Mouse (Mus musculus): Measurements from ENCODE around the gene Ado.
A peak's percentile ranks its signal among the peaks of the same experiment; 100 is the strongest.

The Ado gene

GRCm38 (mm10) chr10:67548877-67549731, at the start of gene Ado:
Ado (minus strand) TSS chr10:67548955.
- peak; percentile 88 for DNase-seq (ENCODE audit: low read depth, low spot score)

DNA sequence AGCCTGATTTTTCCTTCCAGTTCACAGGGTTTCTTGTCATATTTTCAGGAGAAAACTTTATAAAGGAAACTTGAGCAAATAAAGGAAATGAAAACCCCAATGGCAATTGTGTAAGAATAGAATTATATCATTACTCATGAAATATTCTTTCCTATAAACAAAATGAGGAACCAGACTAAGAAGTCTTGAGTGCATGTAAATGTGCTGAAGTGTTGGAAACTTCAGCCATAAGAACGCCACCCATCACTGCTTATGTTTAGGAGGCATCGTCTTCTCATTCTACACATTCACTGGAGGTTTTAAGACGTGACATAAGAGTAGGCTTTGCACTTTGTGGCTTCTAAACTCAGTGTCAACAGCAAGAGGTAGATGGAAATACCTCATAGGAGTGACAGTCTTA, 46.5 kb upstream of the Ado start:
- no peak for DNase-seq (ENCODE audit: low read depth, low spot score)

DNA sequence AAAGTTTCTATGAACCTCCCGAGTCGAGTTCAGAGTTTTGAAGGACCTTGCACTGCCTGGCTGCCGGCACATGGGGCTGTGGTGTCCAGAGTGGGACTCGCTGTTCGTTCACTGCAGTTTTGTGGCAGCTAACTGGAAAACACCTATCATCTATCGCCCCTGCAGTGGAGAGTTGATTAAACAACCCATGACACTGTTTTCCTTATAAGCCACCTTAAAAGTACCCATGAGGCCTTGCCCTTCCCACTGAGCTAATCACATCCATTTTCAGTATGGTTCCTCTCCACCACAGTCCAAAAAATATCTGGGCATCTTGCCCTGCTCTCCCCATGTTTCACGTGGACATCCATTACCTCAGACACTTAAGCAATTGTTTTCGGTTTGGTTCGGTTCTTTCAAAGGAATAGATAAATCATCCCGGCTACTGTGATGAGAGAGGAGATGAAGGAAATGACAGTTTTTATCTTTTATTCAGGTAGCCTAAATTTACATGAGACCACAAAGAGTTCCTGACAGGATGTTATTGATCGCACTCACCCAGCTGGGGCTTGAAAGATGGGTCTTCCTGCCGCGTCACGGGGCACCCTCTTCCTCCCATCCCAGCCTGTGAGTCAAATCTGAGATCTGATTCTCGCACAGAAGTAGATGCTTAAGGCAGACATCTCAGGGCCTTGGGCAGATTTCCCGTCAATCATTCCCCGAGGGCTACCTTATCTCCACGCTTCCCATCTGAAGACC, 37.3 kb upstream of the Ado start:
- DNase-seq (ENCODE audit: low read depth, low spot score), result peak; percentile 90

DNA sequence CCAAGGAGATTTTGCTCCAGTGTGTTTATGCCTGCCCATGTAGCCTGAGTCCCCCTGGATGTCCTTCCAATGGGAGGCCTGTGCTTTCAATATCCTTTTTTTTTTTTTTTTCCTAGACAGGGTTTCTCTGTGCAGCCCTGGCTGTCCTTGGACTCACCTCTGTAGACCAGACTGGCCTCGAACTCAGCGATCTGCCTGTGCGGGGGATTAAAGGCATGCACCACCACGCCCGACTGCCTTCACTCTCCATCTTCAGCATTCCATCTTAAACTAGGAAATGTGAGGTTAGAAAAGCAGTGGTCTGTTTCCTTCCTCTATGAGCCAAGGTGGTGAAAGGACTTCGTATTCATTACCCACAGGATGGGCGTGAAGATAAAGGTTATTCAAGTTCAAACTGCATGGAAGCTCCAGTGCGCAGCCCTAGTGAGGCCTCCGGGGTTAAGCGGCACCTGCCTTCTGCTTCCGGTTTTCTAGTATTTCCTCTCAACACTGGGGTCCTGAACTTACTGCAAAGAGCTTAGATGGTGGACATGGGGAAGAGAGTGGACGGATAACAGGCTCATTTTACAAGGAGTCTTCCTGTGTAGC, 33.0 kb upstream of the Ado start:
- DNase-seq (ENCODE audit: low read depth, low spot score), result peak; percentile 65

GRCm38 (mm10) chr10:67579830-67580229, 31.1 kb upstream of the Ado start:
- no peak for DNase-seq (ENCODE audit: low read depth, low spot score)

- no peak for DNase-seq (ENCODE audit: low read depth, low spot score)
These were observed 24.6 kb upstream of the Ado start for GRCm38 (mm10) chr10:67573310-67573709.

DNA sequence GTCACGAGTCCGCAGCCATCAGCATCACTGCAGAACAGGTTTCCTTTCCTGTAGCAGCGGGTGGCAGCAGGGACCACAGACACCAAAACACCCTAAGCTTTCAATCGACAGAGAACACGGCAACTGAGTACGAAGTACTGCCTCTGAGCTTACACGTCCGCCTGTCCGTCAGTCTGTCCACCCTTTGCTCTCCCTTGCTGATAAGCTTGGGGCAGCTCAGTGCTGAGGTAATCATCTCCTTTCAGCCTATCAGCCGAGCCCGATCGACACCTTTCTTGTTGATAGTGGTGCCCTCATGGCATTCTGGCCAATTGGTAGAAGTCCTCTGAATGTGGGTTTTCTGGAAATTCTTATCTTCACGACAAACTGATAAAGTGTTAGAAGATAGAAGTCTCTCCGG, 22.7 kb upstream of the Ado start:
- peak; percentile 28 for DNase-seq (ENCODE audit: low read depth, low spot score)

GRCm38 (mm10) chr10:67569539-67569938, 20.8 kb upstream of the Ado start:
- DNase-seq (ENCODE audit: low read depth, low spot score), result no peak

GRCm38 (mm10) chr10:67566104-67566503, 17.3 kb upstream of the Ado start:
- DNase-seq (ENCODE audit: low read depth, low spot score), result peak; percentile 44

GRCm38 (mm10) chr10:67564509-67564908, 15.8 kb upstream of the Ado start:
- no peak for DNase-seq (ENCODE audit: low read depth, low spot score)

- no peak for DNase-seq (ENCODE audit: low read depth, low spot score)
These were observed 12.4 kb upstream of the Ado start for GRCm38 (mm10) chr10:67561185-67561584.

- no peak for DNase-seq (ENCODE audit: low read depth, low spot score)
These were observed 11.1 kb upstream of the Ado start for GRCm38 (mm10) chr10:67559765-67560394.

DNA sequence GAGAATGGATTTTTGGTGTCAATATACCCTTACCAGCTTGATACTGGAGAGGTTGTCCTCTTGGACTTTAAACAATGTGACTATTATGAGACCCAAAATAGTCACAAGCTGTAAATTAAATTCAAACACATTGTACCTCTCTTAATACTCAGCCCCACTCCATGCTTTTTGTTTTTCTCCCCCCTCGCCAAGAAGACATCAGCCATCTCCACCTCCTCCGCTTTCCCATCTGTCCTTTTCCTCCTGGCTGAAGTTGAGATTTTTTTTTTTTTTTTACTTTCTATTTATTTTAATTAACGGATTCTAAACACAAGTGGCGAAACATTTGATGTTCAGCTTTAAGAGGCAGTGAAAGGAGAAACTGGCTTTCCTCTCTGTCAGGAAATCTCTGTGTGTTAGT, 9.3 kb upstream of the Ado start:
- DNase-seq (ENCODE audit: low read depth, low spot score), result no peak

DNA sequence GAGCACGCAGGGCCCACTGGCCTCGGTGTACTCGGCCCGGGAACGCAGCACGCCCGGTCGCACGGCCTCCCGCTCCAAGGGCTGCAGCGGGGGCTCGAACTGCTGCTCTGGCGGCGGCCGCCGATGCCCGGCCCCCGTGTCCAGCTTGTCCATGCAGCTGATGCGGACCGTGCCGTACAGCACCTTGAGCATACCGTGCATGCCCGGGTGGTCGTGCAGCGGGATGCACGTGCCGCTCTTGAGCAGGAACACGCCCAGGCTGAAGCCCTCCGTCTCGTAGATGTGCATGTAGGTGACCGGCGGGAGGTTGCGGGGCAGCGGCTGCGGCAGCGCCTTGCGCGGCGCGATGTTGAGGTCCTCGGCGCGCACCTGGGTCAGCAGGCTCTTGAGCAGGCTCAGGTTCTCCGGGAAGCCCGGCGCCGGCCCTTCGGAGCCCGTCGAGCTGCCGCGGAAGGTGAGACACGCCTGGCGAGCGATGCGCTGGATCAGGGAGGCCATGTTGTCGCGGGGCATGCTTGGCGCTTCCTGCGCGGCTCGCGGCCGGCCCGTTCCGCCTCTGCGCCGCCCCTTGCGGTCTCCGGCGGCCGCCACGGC, 397 bp downstream of the Ado start:
- DNase-seq (ENCODE audit: low read depth, low spot score), result peak; percentile 68

DNA sequence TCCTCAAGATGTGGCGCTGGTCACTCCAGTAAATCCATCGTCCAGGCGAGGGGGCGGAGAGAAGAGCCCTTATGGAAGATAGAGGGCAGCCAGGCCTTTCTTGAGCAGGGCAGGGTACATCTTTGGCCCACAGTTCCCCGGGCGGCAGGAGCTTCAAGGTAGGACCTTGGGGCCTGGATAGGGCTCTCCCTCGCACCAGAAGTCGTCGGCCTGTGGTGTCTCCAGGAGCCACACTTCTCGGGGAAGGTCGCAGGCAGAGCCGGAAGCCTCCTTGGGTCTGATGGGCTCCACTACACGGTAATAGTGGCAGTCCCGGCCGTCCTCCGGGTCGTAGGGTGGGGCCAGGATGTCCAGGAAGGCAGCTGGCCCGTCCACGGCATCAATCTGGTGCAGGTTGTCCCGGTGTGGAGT, 900 bp downstream of the Ado start:
- DNase-seq (ENCODE audit: low read depth, low spot score), result no peak

DNA sequence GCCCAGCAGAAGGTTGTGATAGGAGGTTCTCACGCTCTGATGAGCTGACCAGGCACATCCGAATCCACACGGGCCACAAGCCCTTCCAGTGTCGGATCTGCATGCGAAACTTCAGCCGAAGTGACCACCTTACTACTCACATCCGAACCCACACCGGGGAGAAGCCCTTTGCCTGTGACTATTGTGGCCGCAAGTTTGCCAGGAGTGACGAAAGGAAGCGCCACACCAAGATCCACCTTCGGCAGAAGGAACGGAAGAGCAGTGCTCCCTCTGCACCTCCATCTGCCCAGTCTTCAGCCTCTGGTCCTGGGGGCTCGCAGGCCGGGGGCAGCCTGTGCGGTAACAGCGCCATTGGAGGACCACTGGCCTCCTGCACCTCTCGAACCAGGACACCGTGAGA, 8.2 kb downstream of the Ado start:
- DNase-seq (ENCODE audit: low read depth, low spot score), result peak; percentile 11

DNA sequence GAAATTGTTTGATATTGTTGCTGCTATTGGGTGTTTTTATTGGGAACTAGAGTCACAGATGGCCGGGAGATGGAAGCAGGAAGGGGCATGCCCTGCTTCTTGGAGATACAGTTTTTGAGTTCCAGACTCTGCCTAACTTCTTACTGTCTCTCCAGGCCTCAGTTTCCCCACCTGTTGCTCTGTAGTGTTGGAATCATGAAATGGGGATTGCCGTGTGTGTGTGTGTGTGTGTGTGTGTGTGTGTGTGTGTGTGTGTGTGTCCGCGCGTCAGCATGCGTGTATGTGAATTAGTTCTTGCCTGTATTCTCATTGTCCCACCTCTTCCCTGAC, 9.4 kb downstream of the Ado start:
- DNase-seq (ENCODE audit: low read depth, low spot score), result no peak

GRCm38 (mm10) chr10:67538585-67539400, 10.0 kb downstream of the Ado start:
- DNase-seq (ENCODE audit: low read depth, low spot score), result peak; percentile 61

DNA sequence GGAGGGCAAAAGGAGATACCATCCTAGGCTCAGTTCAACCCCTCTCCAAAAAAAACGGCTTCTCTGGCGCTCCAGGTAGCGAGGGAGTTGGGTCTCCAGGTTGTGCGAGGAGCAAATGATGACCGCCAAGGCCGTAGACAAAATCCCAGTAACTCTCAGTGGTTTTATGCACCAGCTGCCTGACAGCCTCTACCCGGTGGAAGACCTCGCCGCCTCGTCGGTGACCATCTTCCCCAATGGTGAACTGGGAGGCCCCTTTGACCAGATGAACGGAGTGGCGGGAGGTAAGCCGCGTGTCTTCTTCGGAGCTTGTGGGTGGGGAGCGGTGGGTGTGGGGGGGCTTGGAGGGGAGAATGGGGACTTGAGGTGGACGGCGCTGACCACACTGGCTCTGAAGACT, 10.6 kb downstream of the Ado start:
- peak; percentile 47 for DNase-seq (ENCODE audit: low read depth, low spot score)

DNA sequence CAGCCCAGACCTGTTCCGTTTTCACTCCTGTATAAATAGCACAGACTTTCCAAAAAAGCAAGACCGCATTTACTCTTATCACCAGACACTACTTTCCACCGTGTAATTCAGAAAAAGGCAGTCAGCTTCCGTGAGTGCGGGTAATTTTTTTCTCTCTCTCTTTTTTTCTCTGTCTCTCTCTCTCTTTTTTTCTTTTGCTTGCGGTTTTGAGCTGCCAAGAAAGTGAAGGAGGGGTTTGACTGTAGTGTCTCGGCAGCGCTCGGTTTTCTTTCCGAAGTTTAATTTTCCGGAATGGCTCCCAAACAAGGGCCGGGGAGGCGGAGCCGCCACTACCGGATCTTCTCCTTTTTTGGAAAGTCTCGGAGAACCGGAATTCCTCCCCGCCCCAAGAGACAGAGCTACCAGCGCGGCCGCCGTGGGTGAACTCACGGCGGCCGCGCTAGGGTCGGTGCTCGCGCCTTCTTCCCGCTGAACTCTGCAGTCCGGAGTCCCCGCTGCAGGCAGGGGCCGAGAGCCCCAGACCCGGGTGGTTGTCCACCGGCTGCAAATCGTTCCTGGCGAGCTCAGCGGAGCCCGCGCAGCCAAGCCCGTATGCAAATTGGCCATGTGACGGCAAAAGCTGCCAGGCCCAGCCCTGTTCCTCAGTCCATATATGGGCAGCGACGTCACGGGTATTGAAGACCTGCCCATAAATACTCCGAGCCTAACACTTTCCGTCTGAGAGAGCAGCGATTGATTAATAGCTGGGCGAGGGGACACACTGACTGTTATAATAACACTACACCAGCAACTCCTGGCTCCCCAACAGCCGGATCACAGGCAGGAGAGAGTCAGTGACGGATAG, 11.4 kb downstream of the Ado start:
- peak; percentile 98 for DNase-seq (ENCODE audit: low read depth, low spot score)
